Mouse (Mus musculus) stomach, embryonic 15.5 days (tissue): ENCODE results near the gene Mex3d. TPM values are rescaled to one million over a fixed set of nuclear protein-coding genes. Genes with fewer than 3 reads are reported as not detected.

Experiments used
- ATAC-seq: fragments of 200-750 bp; cut with Nextera tagmentation; 2 replicates; pipeline ENCODE4 v1.8.0; 2017; ENCODE audit warnings: low read depth, moderate number of reproducible peaks, moderate TSS enrichment; ENCODE audit not compliant: insufficient read depth, low FRiP score
- H3K27ac ChIP-seq: fragments of 300-500 bp; sonication (generic); 2 replicates; pipeline ENCODE4 v1.5.1; 2015; ENCODE audit warnings: mild to moderate bottlenecking, inconsistent platforms
- H3K27me3 ChIP-seq: fragments of 300-500 bp; sonication (generic); replicated peaks from 2 replicates; pipeline ENCODE4 v1.6.1; 2015; ENCODE audit warnings: inconsistent platforms
- H3K36me3 ChIP-seq: fragments of 300-500 bp; sonication (generic); 2 replicates; pipeline ENCODE4 v1.6.1; 2015; ENCODE audit warnings: inconsistent platforms
- H3K4me1 ChIP-seq: fragments of 300-500 bp; sonication (generic); 2 replicates; pipeline ENCODE4 v1.6.1; 2015; ENCODE audit warnings: inconsistent platforms
- H3K4me2 ChIP-seq: fragments of 300-500 bp; sonication (generic); 2 replicates; pipeline ENCODE4 v1.6.1; 2015; ENCODE audit warnings: mild to moderate bottlenecking, inconsistent platforms
- H3K4me3 ChIP-seq: fragments of 300-500 bp; sonication (generic); replicated peaks from 2 replicates; pipeline ENCODE4 v1.5.1; 2015; ENCODE audit warnings: inconsistent platforms
- H3K9ac ChIP-seq: fragments of 300-500 bp; sonication (generic); 2 replicates; pipeline ENCODE4 v1.6.1; 2015; ENCODE audit warnings: inconsistent platforms
- H3K9me3 ChIP-seq: fragments of 300-500 bp; sonication (generic); 2 replicates; pipeline ENCODE4 v1.6.1; 2016; ENCODE audit warnings: inconsistent platforms
- WGBS: fragments of 180-500 bp; shearing (Covaris S2); methylation state at CpG from one replicate; pipeline ENCODE4 v1.1.7; 2015; 5-methylcytosine and 5-hydroxymethylcytosine counted together
- polyA plus RNA-seq: library from polyadenylated mRNA; unstranded; fragments of >200 nt; fragmentation: Nextera tagmentation; extraction: Ambion mirVana; gene quantifications from 2 replicates; pipeline ENCODE4 v1.2.1, GENCODE M21; 2015

Mex3d gene
- polyA plus RNA-seq, 1 experiment from 2014 or later = 7.8 TPM

- Histone ChIP-seq H3K36me3 (peaks cover 65% of the 10 kb centered on the region), H3K27me3 (no peaks in the 10 kb centered on the region), H3K4me3 (no peak overlapping the region), H3K4me1 (0 out of 2 replicates have a peak, but pooled peaks cover 7% of the 10 kb centered on the region), H3K27ac (no peak overlapping the region), H3K9ac (no peak overlapping the region), H3K4me2 (no peak overlapping the region), H3K9me3 (no peaks in the 10 kb centered on the region)
- 88% methylated on average over 3 of the region's 3 CpGs for WGBS
- no peak for ATAC-seq
Measured at GRCm38 (mm10) chr10:80425041-80425440, 37.6 kb upstream of the Mex3d start.

GRCm38 (mm10) chr10:80423562-80423961 lies 36.1 kb upstream of the Mex3d start:
- 36% methylated on average over 4 of the region's 4 CpGs for WGBS
- H3K36me3 ChIP-seq = peaks cover 68% of the 10 kb centered on the region
- ATAC-seq = peak; percentile 70; the same call in 1 of the 2 replicates

GRCm38 (mm10) chr10:80421651-80422472 lies 34.4 kb upstream of the Mex3d start:
- ATAC-seq = peak; percentile 84
- Histone ChIP-seq H3K27me3 (no peaks in the 10 kb centered on the region), H3K4me2 (no peak overlapping the region), H3K4me1 (peaks cover 24% of the 10 kb centered on the region), H3K9me3 (no peaks in the 10 kb centered on the region), H3K4me3 (no peak overlapping the region), H3K9ac (no peak overlapping the region), H3K27ac (peak overlapping the region; percentile 18; the same call in 1 of the 2 replicates), H3K36me3 (peaks cover 68% of the 10 kb centered on the region)
- WGBS = 82% methylated on average over 9 of the region's 9 CpGs

More at GRCm38 (mm10) chr10:80423562-80423961, 36.1 kb upstream of the Mex3d start:
- H3K9ac ChIP-seq = no peak overlapping the region
- H3K27ac ChIP-seq = peak overlapping the region; percentile 32; the same call in 1 of the 2 replicates
- H3K4me3 ChIP-seq = no peak overlapping the region
- no peaks in the 10 kb centered on the region for H3K9me3 ChIP-seq
- no peaks in the 10 kb centered on the region for H3K27me3 ChIP-seq
- H3K4me1 ChIP-seq = peaks cover 19% of the 10 kb centered on the region
- no peak overlapping the region for H3K4me2 ChIP-seq

GRCm38 (mm10) chr10:80421208-80421607 lies 33.7 kb upstream of the Mex3d start:
- Histone ChIP-seq H3K36me3 (peaks cover 68% of the 10 kb centered on the region), H3K4me3 (no peak overlapping the region), H3K27ac (no peak overlapping the region), H3K4me1 (peaks cover 24% of the 10 kb centered on the region), H3K9me3 (no peaks in the 10 kb centered on the region), H3K4me2 (no peak overlapping the region), H3K27me3 (no peaks in the 10 kb centered on the region), H3K9ac (no peak overlapping the region)
- WGBS = 90% methylated on average over 8 of the region's 8 CpGs
- ATAC-seq = no peak

- H3K4me2 ChIP-seq = no peak overlapping the region
- WGBS = 89% methylated on average over 10 of the region's 10 CpGs
- no peak for ATAC-seq
- no peak overlapping the region for H3K4me3 ChIP-seq
- H3K27me3 ChIP-seq = no peaks in the 10 kb centered on the region
- H3K9ac ChIP-seq = no peak overlapping the region
- no peak overlapping the region for H3K27ac ChIP-seq
- H3K36me3 ChIP-seq = peaks cover 68% of the 10 kb centered on the region
- no peaks in the 10 kb centered on the region for H3K9me3 ChIP-seq
- peaks cover 24% of the 10 kb centered on the region for H3K4me1 ChIP-seq
Measured at GRCm38 (mm10) chr10:80420729-80421128, 33.3 kb upstream of the Mex3d start.

GRCm38 (mm10) chr10:80419419-80419818 lies 32.0 kb upstream of the Mex3d start:
- Histone ChIP-seq H3K4me2 (0 out of 2 replicates have a peak overlapping the region, but pooled peaks have one; percentile 6), H3K27me3 (no peaks in the 10 kb centered on the region), H3K9me3 (no peaks in the 10 kb centered on the region), H3K27ac (peak overlapping the region; percentile 32; the same call in 1 of the 2 replicates), H3K4me1 (peaks cover 24% of the 10 kb centered on the region), H3K36me3 (peaks cover 68% of the 10 kb centered on the region), H3K9ac (no peak overlapping the region), H3K4me3 (no peak overlapping the region)
- 73% methylated on average over 8 of the region's 8 CpGs for WGBS
- ATAC-seq = no peak

- 48% methylated on average over 3 of the region's 3 CpGs for WGBS
- peaks cover 24% of the 10 kb centered on the region for H3K4me1 ChIP-seq
- no peak overlapping the region for H3K9ac ChIP-seq
- peaks cover 69% of the 10 kb centered on the region for H3K36me3 ChIP-seq
- H3K27me3 ChIP-seq = no peaks in the 10 kb centered on the region
- H3K9me3 ChIP-seq = no peaks in the 10 kb centered on the region
- peak overlapping the region; percentile 32; the same call in 1 of the 2 replicates for H3K27ac ChIP-seq
- 0 out of 2 replicates have a peak, but pooled peaks have one; percentile 21 for ATAC-seq
- H3K4me3 ChIP-seq = no peak overlapping the region
- no peak overlapping the region for H3K4me2 ChIP-seq
Measured at GRCm38 (mm10) chr10:80418311-80418710, 30.9 kb upstream of the Mex3d start.

- Histone ChIP-seq H3K36me3 (peaks cover 73% of the 10 kb centered on the region), H3K27ac (no peak overlapping the region), H3K9ac (no peak overlapping the region), H3K9me3 (no peaks in the 10 kb centered on the region), H3K27me3 (no peaks in the 10 kb centered on the region), H3K4me1 (peaks cover 24% of the 10 kb centered on the region), H3K4me2 (no peak overlapping the region), H3K4me3 (no peak overlapping the region)
- ATAC-seq = no peak
- WGBS = 88% methylated on average over 1 of the region's 1 CpGs
Measured at GRCm38 (mm10) chr10:80417841-80418240, 30.4 kb upstream of the Mex3d start.

- H3K4me3 ChIP-seq = no peak overlapping the region
- peaks cover 23% of the 10 kb centered on the region for H3K4me1 ChIP-seq
- 94% methylated on average over 10 of the region's 10 CpGs for WGBS
- H3K36me3 ChIP-seq = peaks cover 78% of the 10 kb centered on the region
- H3K4me2 ChIP-seq = no peak overlapping the region
- ATAC-seq = no peak
- H3K27me3 ChIP-seq = no peaks in the 10 kb centered on the region
- no peak overlapping the region for H3K27ac ChIP-seq
- no peaks in the 10 kb centered on the region for H3K9me3 ChIP-seq
- H3K9ac ChIP-seq = no peak overlapping the region
Measured at GRCm38 (mm10) chr10:80417371-80417770, 29.9 kb upstream of the Mex3d start.

- ATAC-seq = no peak
- peaks cover 90% of the 10 kb centered on the region for H3K36me3 ChIP-seq
- WGBS = 92% methylated on average over 7 of the region's 7 CpGs
- no peak overlapping the region for H3K4me3 ChIP-seq
- H3K4me1 ChIP-seq = peaks cover 21% of the 10 kb centered on the region
- H3K9ac ChIP-seq = no peak overlapping the region
- H3K27me3 ChIP-seq = no peaks in the 10 kb centered on the region
- H3K9me3 ChIP-seq = no peaks in the 10 kb centered on the region
- H3K4me2 ChIP-seq = no peak overlapping the region
- no peak overlapping the region for H3K27ac ChIP-seq
Measured at GRCm38 (mm10) chr10:80415566-80415965, 28.1 kb upstream of the Mex3d start.

GRCm38 (mm10) chr10:80412656-80413541 lies 25.4 kb upstream of the Mex3d start:
- Histone ChIP-seq H3K4me2 (no peak overlapping the region), H3K9ac (no peak overlapping the region), H3K9me3 (no peaks in the 10 kb centered on the region), H3K27ac (no peak overlapping the region), H3K27me3 (no peaks in the 10 kb centered on the region), H3K4me3 (no peak overlapping the region), H3K4me1 (no peaks in the 10 kb centered on the region), H3K36me3 (peaks cover 80% of the 10 kb centered on the region)
- ATAC-seq = no peak
- WGBS = 81% methylated on average over 44 of the region's 44 CpGs
